In genomic region chr10:93177874-93178273, GRCm38 (mm10) we compare ENCODE assay signal across 15 mouse cellular contexts. TPM values are rescaled to one million over a fixed set of nuclear protein-coding genes. Genes with fewer than 3 reads are reported as not detected.
DNase-seq lines count a peak whose midpoint lies in the region; ATAC-seq lines count a peak whose summit lies in the region.
"Had no signal": no experiment of that assay in that cellular context is flagged by ENCODE, and none has a peak within 500 bp of the region (broad histone marks: within the 10 kb centered on the region; RNA-seq: fewer than 3 reads in every experiment).

No protein-coding gene starts in this region.

- 38% methylated on average over 4 of the region's 4 CpGs for WGBS in heart, embryonic 13.5 days
- 30% methylated on average over 4 of the region's 4 CpGs for WGBS in liver, embryonic 12.5 days (ENCODE audit: insufficient replicate concordance)
- 62% methylated on average over 4 of the region's 4 CpGs for WGBS in embryonic facial prominence, embryonic 14.5 days
- WGBS in limb, embryonic 15.5 days, result 53% methylated on average over 4 of the region's 4 CpGs

- peaks cover 55% of the 10 kb centered on the region for H3K4me1 ChIP-seq in heart, embryonic 13.5 days
- H3K4me1 ChIP-seq in liver, embryonic 12.5 days, result peaks cover 69% of the 10 kb centered on the region
- peaks cover 7% of the 10 kb centered on the region; the same call in 1 of the 2 replicates for H3K4me1 ChIP-seq in embryonic facial prominence, embryonic 14.5 days (ENCODE audit: control insufficient read depth, insufficient read depth, low read length)
- H3K4me1 ChIP-seq in limb, embryonic 15.5 days, result peaks cover 8% of the 10 kb centered on the region; the same call in 1 of the 2 replicates

- H3K9me3 ChIP-seq in heart, embryonic 13.5 days, result no peaks in the 10 kb centered on the region
- H3K9me3 ChIP-seq in liver, embryonic 12.5 days (replicated peaks), result no peaks in the 10 kb centered on the region
- H3K9me3 ChIP-seq in embryonic facial prominence, embryonic 14.5 days (ENCODE audit: control insufficient read depth, low read length), result no peaks in the 10 kb centered on the region
- H3K9me3 ChIP-seq in limb, embryonic 15.5 days, result no peaks in the 10 kb centered on the region

- no peak overlapping the region for H3K4me3 ChIP-seq in heart, embryonic 13.5 days
- no peak overlapping the region for H3K4me3 ChIP-seq in liver, embryonic 12.5 days
- no peak overlapping the region for H3K4me3 ChIP-seq in embryonic facial prominence, embryonic 14.5 days (ENCODE audit: low read depth, low read length)
- no peak overlapping the region for H3K4me3 ChIP-seq in limb, embryonic 15.5 days

- H3K27ac ChIP-seq in heart, embryonic 13.5 days (replicated peaks), result peak overlapping the region; percentile 84
- 0 out of 2 replicates have a peak overlapping the region, but pooled peaks have one; percentile 8 for H3K27ac ChIP-seq in liver, embryonic 12.5 days
- peak overlapping the region; percentile 39; the same call in 1 of the 2 replicates for H3K27ac ChIP-seq in embryonic facial prominence, embryonic 14.5 days (replicated peaks; ENCODE audit: low read depth, low read length)
- H3K27ac ChIP-seq in limb, embryonic 15.5 days, result peak overlapping the region; percentile 57; the same call in 1 of the 2 replicates
- H3K27ac ChIP-seq: macrophage had no signal

- intact Hi-C loops in heart, postnatal 36 days (cut with DNase I), result no loop called here

- H3K36me3 ChIP-seq in heart, embryonic 13.5 days, result peaks cover 9% of the 10 kb centered on the region
- H3K36me3 ChIP-seq in liver, embryonic 12.5 days, result peaks cover 11% of the 10 kb centered on the region
- peaks cover 4% of the 10 kb centered on the region; the same call in 1 of the 2 replicates for H3K36me3 ChIP-seq in embryonic facial prominence, embryonic 14.5 days (ENCODE audit: control insufficient read depth, insufficient read depth, low read length)
- 0 out of 2 replicates have a peak, but pooled peaks cover 7% of the 10 kb centered on the region for H3K36me3 ChIP-seq in limb, embryonic 15.5 days

- ATAC-seq in heart, embryonic 13.5 days (ENCODE audit: extremely low read depth, insufficient number of reproducible peaks, low FRiP score, low TSS enrichment), result no peak
- no peak for ATAC-seq in liver, embryonic 12.5 days
- ATAC-seq in embryonic facial prominence, embryonic 14.5 days (ENCODE audit: low read depth), result no peak
- no peak for ATAC-seq in limb, embryonic 15.5 days (ENCODE audit: insufficient number of reproducible peaks, low FRiP score, low TSS enrichment, low read depth)
- ATAC-seq: liver, postnatal 0 days had no signal

- no peaks in the 10 kb centered on the region for H3K27me3 ChIP-seq in heart, embryonic 13.5 days (replicated peaks)
- H3K27me3 ChIP-seq in liver, embryonic 12.5 days (replicated peaks), result no peaks in the 10 kb centered on the region
- H3K27me3 ChIP-seq in embryonic facial prominence, embryonic 14.5 days (replicated peaks; ENCODE audit: control insufficient read depth, insufficient read depth, low read length), result no peaks in the 10 kb centered on the region
- H3K27me3 ChIP-seq in limb, embryonic 15.5 days, result no peaks in the 10 kb centered on the region

- H3K4me2 ChIP-seq in heart, embryonic 13.5 days, result peak overlapping the region; percentile 51
- H3K4me2 ChIP-seq in liver, embryonic 12.5 days, result no peak overlapping the region; the same call in 1 of the 2 replicates
- no peak overlapping the region for H3K4me2 ChIP-seq in embryonic facial prominence, embryonic 14.5 days (ENCODE audit: low read depth, low read length)
- no peak overlapping the region for H3K4me2 ChIP-seq in limb, embryonic 15.5 days

- DNase-seq in heart, postnatal 36 days, result no peak
- no peak for DNase-seq in liver
- DNase-seq in embryonic facial prominence, embryonic 14.5 days (ENCODE audit: low spot score), result no peak
- DNase-seq in urinary bladder, adult 2 months (ENCODE audit: low spot score), result no peak
- DNase-seq: cerebellum, postnatal 25 days; heart, postnatal 14 days; liver, postnatal 0 days; midbrain, embryonic 14.5 days; retina, postnatal 1 day; right cerebral cortex, postnatal 4 days; thymus, postnatal 25 days had no signal

- no peak overlapping the region for H3K9ac ChIP-seq in heart, embryonic 13.5 days
- H3K9ac ChIP-seq in liver, embryonic 12.5 days, result no peak overlapping the region
- no peak overlapping the region for H3K9ac ChIP-seq in embryonic facial prominence, embryonic 14.5 days (ENCODE audit: low read depth, low read length)
- no peak overlapping the region for H3K9ac ChIP-seq in limb, embryonic 15.5 days
- H3K9ac ChIP-seq: liver, postnatal 0 days had no signal

RNA-seq across cellular contexts. Expression of gene Cdk17, which starts 17.2 kb away (rescaled TPM):
- polyA plus RNA-seq in heart, embryonic 13.5 days (2015; fragmentation: Nextera tagmentation; extraction: Ambion mirVana), result 15.0 and 15.5 TPM in 2 replicates
- total RNA-seq in heart, postnatal 36 days (2021), result 10 to 100 TPM; 14.3 to 16.8 TPM
- polyA plus RNA-seq in liver, embryonic 12.5 days (2016; fragmentation: Nextera tagmentation; extraction: Ambion mirVana), result 22.3 and 23.0 TPM in 2 replicates
- 23.8 and 26.9 TPM in 2 replicates for polyA plus RNA-seq in embryonic facial prominence, embryonic 14.5 days (2014; fragmentation: Nextera tagmentation; extraction: Ambion mirVana)
- polyA plus RNA-seq in limb, embryonic 15.5 days (2015; fragmentation: Nextera tagmentation; extraction: Ambion mirVana), result 11.2 and 15.2 TPM in 2 replicates
- 27.2 and 27.6 TPM in 2 replicates for polyA plus RNA-seq in urinary bladder, adult 2 months (2012; rRNA removed)

Comparison
In these comparisons a context has a peak if more than half of its experiments do, and no peak if none do; other contexts are left out.
1. H3K27ac ChIP-seq: peak in every context shown above with its lines; median percentile 84 in heart, embryonic 13.5 days; 57 in limb, embryonic 15.5 days; 39 in embryonic facial prominence, embryonic 14.5 days; 8 in liver, embryonic 12.5 days.